Mouse (Mus musculus) lung, postnatal 0 days (tissue): ENCODE data around the gene Cdh13.

ENCODE experiments used
- CTCF ChIP-seq: IDR thresholded peaks from 2 replicates; pipeline ENCODE4 v1.5.1; 2016; ENCODE audit warnings: antibody characterized with exemption, mild to moderate bottlenecking
- EP300 ChIP-seq: IDR thresholded peaks from 2 replicates; pipeline ENCODE4 v1.6.1; 2016; ENCODE audit warnings: antibody characterized with exemption, mild to moderate bottlenecking, control low read depth

DNA sequence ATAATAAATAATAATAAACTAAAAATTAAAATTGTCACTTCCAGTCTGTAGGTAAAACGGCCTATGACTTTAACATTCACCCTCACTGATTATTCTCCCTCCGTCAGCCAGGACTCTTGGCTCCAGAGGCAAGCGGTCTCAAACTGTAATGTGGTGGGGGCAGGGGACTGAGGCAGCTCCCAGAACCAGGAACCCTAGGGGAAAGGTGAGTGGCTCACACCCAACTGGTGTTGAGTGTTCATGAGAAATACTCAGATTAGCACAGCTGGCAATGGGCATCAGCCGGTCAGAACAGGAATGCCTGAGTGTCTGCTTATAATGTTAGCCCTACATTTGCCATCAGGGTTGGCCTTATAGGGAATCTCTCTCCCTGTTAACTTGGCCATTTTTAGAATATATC is 982.8 kb downstream of the Cdh13 start:
- no peak for TF ChIP-seq CTCF
- TF ChIP-seq EP300 = no peak
